Mouse (Mus musculus) brain, adult 2 months (tissue): ENCODE measurements at regions not wholly inside any gene's neighbourhood (a gene's known extent, or its start where the extent isn't known, plus 50 kb on each side); places are given as distances from the start of the nearest gene placed in this dataset.

Source experiments
- DNase-seq: peaks from one replicate; pipeline ENCODE4 v3.0.0; 2011; ENCODE audit warnings: low read depth, low spot score

- peak; percentile 60 for DNase-seq
Observed at GRCm38 (mm10) chr16:53788594-53788993, 1334.7 kb upstream of the Alcam start.
